12 mouse cellular contexts compared by ENCODE assay signal in genomic region chr10:66357736-66358135, GRCm38 (mm10).
DNase-seq lines count a peak whose midpoint lies in the region; ATAC-seq and TF ChIP-seq lines count a peak whose summit lies in the region.
"Had no signal": no experiment of that assay in that cellular context is flagged by ENCODE, and none has a peak within 500 bp of the region (broad histone marks: within the 10 kb centered on the region; RNA-seq: fewer than 3 reads in every experiment).

No protein-coding gene starts in this region.

- no peak for TF ChIP-seq POLR2A in lung, adult 2 months (IDR thresholded peaks at IDR 0.05; ENCODE audit: borderline replicate concordance, extremely low read depth, low read depth, low read length)

- TF ChIP-seq EP300 in stomach, postnatal 0 days (optimal IDR thresholded peaks at IDR 0.05): no peak

- H3K9ac ChIP-seq in hindbrain, embryonic 16.5 days (ENCODE audit: low read depth, low read length): no peak overlapping the region
- H3K9ac ChIP-seq in stomach, postnatal 0 days (ENCODE audit: low read length): no peak overlapping the region
- H3K9ac ChIP-seq: liver, embryonic 15.5 days; midbrain, embryonic 12.5 days had no signal

- H3K4me3 ChIP-seq in hindbrain, embryonic 16.5 days (ENCODE audit: low read length): no peak overlapping the region
- H3K4me3 ChIP-seq in stomach, postnatal 0 days (ENCODE audit: low read depth, low read length): no peak overlapping the region
- H3K4me3 ChIP-seq in lung, adult 2 months (replicated peaks; ENCODE audit: extremely low read depth, low read depth, low read length): no peak overlapping the region
- H3K4me3 ChIP-seq: liver, embryonic 15.5 days; midbrain, embryonic 12.5 days had no signal

- no peaks in the 10 kb centered on the region for H3K36me3 ChIP-seq in hindbrain, embryonic 16.5 days (ENCODE audit: control insufficient read depth, insufficient read depth, low read length)
- H3K36me3 ChIP-seq in stomach, postnatal 0 days (ENCODE audit: control insufficient read depth, insufficient read depth, low read length): no peaks in the 10 kb centered on the region
- H3K36me3 ChIP-seq: liver, embryonic 15.5 days; midbrain, embryonic 12.5 days had no signal

- H3K4me1 ChIP-seq in hindbrain, embryonic 16.5 days (ENCODE audit: control insufficient read depth, insufficient read depth, low read depth, low read length): no peaks in the 10 kb centered on the region
- H3K4me1 ChIP-seq in stomach, postnatal 0 days (replicated peaks; ENCODE audit: control insufficient read depth, insufficient read depth): no peaks in the 10 kb centered on the region
- H3K4me1 ChIP-seq in lung, adult 2 months (ENCODE audit: control insufficient read depth, insufficient read depth, low read length): no peaks in the 10 kb centered on the region
- H3K4me1 ChIP-seq: liver, embryonic 15.5 days; midbrain, embryonic 12.5 days had no signal

- no peak for TF ChIP-seq CTCF in stomach, postnatal 0 days (IDR thresholded peaks at IDR 0.05; ENCODE audit: low read depth)
- no peak for TF ChIP-seq CTCF in lung, adult 2 months (IDR thresholded peaks at IDR 0.05; ENCODE audit: insufficient read depth, low read length)

- H3K27me3 ChIP-seq in hindbrain, embryonic 16.5 days (replicated peaks; ENCODE audit: control insufficient read depth, insufficient read depth, low read length): no peaks in the 10 kb centered on the region
- no peaks in the 10 kb centered on the region for H3K27me3 ChIP-seq in stomach, postnatal 0 days (ENCODE audit: control insufficient read depth, insufficient read depth, low read length)
- H3K27me3 ChIP-seq: liver, embryonic 15.5 days; midbrain, embryonic 12.5 days had no signal

- ATAC-seq in hindbrain, embryonic 16.5 days: peak; percentile 94
- ATAC-seq in stomach, postnatal 0 days (ENCODE audit: low FRiP score, low TSS enrichment): no peak
- ATAC-seq: CD4-positive, CD25-positive, alpha-beta regulatory T cell, adult 4 months had no signal

- H3K4me2 ChIP-seq in hindbrain, embryonic 16.5 days (ENCODE audit: low read length): no peak overlapping the region
- no peak overlapping the region for H3K4me2 ChIP-seq in stomach, postnatal 0 days (replicated peaks; ENCODE audit: low read depth)
- H3K4me2 ChIP-seq: liver, embryonic 15.5 days; midbrain, embryonic 12.5 days had no signal

- no peaks in the 10 kb centered on the region for H3K9me3 ChIP-seq in hindbrain, embryonic 16.5 days (ENCODE audit: control insufficient read depth, low read length)
- no peaks in the 10 kb centered on the region for H3K9me3 ChIP-seq in stomach, postnatal 0 days (ENCODE audit: control insufficient read depth, low read length)
- H3K9me3 ChIP-seq: liver, embryonic 15.5 days; midbrain, embryonic 12.5 days had no signal

- peak; percentile 1 to 14 for DNase-seq in kidney, adult 8-10 months
- no peak for DNase-seq in kidney, postnatal 10 days
- DNase-seq in brain, adult 2 months (ENCODE audit: low read depth, low spot score): peak; percentile 98
- DNase-seq in cerebellum, adult 9-10 months: peak; percentile 99
- DNase-seq in stomach, postnatal 0 days (ENCODE audit: low spot score): no peak
- no peak for DNase-seq in lung, postnatal 25 days (ENCODE audit: low spot score)
- no peak for DNase-seq in lung, adult 2 months
- DNase-seq: heart, postnatal 14 days had no signal

- no peak overlapping the region for H3K27ac ChIP-seq in hindbrain, embryonic 16.5 days (ENCODE audit: low read depth, low read length)
- H3K27ac ChIP-seq in stomach, postnatal 0 days (replicated peaks): no peak overlapping the region
- H3K27ac ChIP-seq: liver, embryonic 15.5 days; midbrain, embryonic 12.5 days had no signal

- 52% methylated on average over 9 of the region's 9 CpGs for WGBS in hindbrain, embryonic 16.5 days
- 91% methylated on average over 9 of the region's 9 CpGs for WGBS in stomach, postnatal 0 days
- 88% methylated on average over 9 of the region's 9 CpGs for WGBS in lung, adult 2 months

Comparison
In these comparisons a context has a peak if more than half of its experiments do, and no peak if none do; other contexts are left out.
1. DNase-seq: peak in kidney, adult 8-10 months (2 of 2), brain, adult 2 months (single experiment) and cerebellum, adult 9-10 months (single experiment); none in kidney, postnatal 10 days (single experiment), stomach, postnatal 0 days (single experiment), lung, postnatal 25 days (single experiment) and lung, adult 2 months (single experiment).